Mouse (Mus musculus) lung, adult 2 months (tissue): ENCODE data around the gene Olfr51.

ENCODE experiments used
- CTCF ChIP-seq: fragments of 200-500 bp; IDR thresholded peaks from 2 replicates; pipeline ENCODE4 v1.5.1; 2011; ENCODE audit warnings: mild to moderate bottlenecking, low read length, control low read depth; ENCODE audit not compliant: insufficient read depth
- POLR2A ChIP-seq: fragments of 200-500 bp; IDR thresholded peaks from 2 replicates; pipeline ENCODE4 v1.6.1; 2011; ENCODE audit warnings: low read depth, mild to moderate bottlenecking, control low read depth, low read length, borderline replicate concordance; ENCODE audit errors: extremely low read depth

GRCm38 (mm10) chr11:51003296-51003695 lies at the start of gene Olfr51:
- TF ChIP-seq CTCF (no peak), POLR2A (no peak)
